Mouse (Mus musculus) common myeloid progenitor, adult 5-6 weeks (primary cell): ENCODE measurements at regions not wholly inside any gene's neighbourhood (a gene's known extent, or its start where the extent isn't known, plus 50 kb on each side); places are given as distances from the start of the nearest gene placed in this dataset.
A peak's percentile ranks its signal among the peaks of the same experiment; 100 is the strongest.

Experiments used
- ATAC-seq: replicated peaks from 2 replicates; pipeline ENCODE4 v1.8.0; 2016; ENCODE audit warnings: low read depth, mild to moderate bottlenecking, moderate TSS enrichment, inconsistent platforms; ENCODE audit not compliant: poor library complexity, severe bottlenecking

DNA sequence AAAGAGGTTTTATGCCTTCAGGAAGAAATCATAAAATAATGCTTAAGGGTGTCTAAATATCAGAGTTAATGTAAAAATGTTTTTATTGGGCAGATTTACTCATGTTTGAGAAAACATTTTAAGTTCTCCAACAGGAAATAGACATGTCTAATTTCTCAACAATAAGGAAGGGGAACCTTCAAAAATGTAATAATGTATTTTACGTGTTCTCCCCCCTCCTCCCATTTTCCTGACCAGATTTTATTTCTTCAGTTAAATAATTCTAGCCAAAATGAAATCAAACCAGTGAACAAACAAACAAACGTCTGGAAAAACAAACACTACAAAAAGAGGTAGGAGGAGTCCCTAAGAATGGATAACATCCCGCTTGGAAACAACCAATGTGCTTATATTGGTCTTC is 54.4 kb upstream of the Akr1e1 start:
- ATAC-seq: no peak

DNA sequence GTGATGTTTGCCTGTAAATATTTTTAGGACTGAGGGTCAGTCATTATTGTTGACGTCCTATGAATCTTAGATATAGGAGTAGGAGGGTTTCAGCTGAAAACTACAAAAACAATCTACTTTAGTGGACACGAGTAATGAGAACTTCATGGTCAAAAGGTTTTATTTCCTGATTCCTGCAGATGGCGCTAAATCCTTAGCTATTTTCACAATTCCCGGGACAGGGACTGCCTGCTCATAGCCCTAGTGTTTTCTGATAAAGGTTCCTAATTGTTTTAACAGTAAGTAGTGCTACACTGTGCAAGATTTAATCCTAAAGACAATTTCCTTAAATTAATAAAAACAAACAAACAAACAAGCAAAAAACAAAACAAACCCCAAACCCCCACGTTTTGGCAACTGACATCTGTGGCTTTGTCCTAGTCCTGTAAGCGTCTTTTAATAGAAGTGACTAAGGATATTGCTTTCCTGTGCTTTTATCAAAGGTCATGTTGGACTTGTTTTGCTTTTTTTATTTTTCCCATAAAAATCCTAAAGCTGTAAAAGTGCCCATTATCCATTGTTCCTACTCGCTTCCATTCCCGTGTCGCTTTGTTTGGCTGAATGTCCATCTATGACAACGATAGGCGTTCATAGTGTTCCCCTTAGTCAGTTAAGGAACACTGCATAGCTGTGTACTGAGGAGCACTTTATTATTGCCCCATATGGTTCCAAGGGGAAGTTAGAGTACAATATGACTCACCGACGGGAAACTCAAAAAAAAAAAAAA is 53.5 kb upstream of the Akr1e1 start:
- ATAC-seq: peak; percentile 92
